Mouse (Mus musculus) lung, postnatal 0 days (tissue): ENCODE measurements around the gene Prkcq.

Source experiments
- CTCF ChIP-seq: IDR thresholded peaks from 2 replicates; pipeline ENCODE4 v1.5.1; 2016; ENCODE audit warnings: antibody characterized with exemption, mild to moderate bottlenecking
- EP300 ChIP-seq: IDR thresholded peaks from 2 replicates; pipeline ENCODE4 v1.6.1; 2016; ENCODE audit warnings: antibody characterized with exemption, mild to moderate bottlenecking, control low read depth

GRCm38 (mm10) chr2:11171754-11172501 is at the start of gene Prkcq:
- TF ChIP-seq CTCF (peak; percentile 56), EP300 (no peak)
